Mouse (Mus musculus): ENCODE data around the gene Tmem221.

DNA sequence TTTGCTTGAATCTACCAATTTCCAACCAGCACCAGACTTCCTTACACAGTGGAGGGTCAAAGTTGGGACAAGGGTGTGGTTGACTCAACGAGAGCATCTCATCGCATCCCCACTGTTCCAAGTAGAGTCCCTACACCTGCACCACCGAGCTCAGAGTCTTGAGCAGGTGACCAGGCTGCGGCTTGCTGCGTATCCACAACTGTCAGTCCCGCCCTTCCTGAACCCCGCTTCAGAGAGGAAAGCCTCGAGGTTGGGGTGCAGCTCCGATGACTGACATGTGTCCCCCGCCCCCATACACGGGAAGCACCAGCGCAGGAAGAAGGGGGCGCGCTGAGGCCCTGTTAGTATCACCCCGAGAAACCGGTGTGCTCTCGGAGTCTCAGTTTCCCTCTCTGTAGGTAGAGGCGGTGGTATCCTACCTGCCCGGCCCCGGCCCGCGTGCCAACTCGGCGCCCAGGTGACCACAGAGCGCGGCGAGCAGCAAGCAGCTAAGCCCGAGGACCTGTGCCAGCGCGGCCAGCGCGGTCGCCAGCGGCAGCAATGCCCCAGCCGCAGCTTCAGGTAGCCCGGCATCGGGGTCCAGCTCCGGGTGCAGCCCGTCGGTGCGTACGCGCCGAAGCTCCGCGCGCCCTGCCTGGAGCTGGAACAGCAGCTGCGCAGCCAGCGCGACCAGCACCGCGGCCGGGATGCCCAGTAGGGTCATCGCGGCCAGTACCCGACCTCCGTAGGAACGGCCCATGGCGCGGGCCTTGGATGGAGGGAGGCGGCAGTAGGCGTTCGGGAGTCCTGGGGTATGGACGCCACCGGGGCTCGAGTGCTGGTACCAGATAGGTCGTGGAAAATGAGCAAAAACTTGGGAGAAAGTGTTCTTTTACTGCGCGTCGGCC, at the start of gene Tmem221:
- TF ChIP-seq CTCF (conservative IDR thresholded peaks at IDR 0.05; ENCODE audit: low read length), result no peak
- no peak for TF ChIP-seq POU5F1 (IDR thresholded peaks at IDR 0.05; ENCODE audit: borderline replicate concordance, low read length)
